Mouse (Mus musculus) liver, adult 2 months (tissue): Measurements from ENCODE around the gene Mllt1.

ENCODE experiments used
- CTCF ChIP-seq: fragments of 200-500 bp; IDR thresholded peaks from 2 replicates; pipeline ENCODE4 v1.5.1; 2011; ENCODE audit warnings: low read depth, low read length, control low read depth
- POLR2A ChIP-seq: fragments of 200-500 bp; IDR thresholded peaks from 2 replicates; pipeline ENCODE4 v1.6.1; 2011; ENCODE audit warnings: low read length, control low read depth; ENCODE audit not compliant: insufficient read depth; ENCODE audit errors: extremely low read depth

DNA sequence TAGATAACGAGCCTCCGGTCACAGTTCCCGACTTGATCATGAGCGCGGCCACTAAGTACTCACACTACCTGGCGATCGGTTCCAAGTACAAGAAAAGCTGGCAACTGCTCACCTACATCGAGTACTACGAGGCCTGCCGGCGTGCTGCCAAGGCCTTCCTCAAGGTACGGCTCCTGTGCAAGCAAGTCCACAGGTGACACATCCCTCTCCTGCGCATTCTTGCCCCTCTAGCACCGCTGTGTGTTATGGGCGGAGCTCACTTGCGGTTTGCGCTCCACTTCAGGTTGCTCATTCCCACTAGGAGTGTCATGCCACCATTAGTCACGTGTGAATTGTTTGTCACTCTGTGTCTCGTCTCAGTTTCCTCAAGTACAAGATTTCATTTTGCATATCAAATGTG lies 57.8 kb downstream of the Mllt1 start:
- TF ChIP-seq CTCF, result no peak
- TF ChIP-seq POLR2A, result no peak
